Mouse (Mus musculus): ENCODE data around the gene Cmss1. TPM values are rescaled to one million over a fixed set of nuclear protein-coding genes. Genes with fewer than 3 reads are reported as not detected.

Gene Cmss1
- polyA plus RNA-seq, 1 experiment = 2.6 TPM

DNA sequence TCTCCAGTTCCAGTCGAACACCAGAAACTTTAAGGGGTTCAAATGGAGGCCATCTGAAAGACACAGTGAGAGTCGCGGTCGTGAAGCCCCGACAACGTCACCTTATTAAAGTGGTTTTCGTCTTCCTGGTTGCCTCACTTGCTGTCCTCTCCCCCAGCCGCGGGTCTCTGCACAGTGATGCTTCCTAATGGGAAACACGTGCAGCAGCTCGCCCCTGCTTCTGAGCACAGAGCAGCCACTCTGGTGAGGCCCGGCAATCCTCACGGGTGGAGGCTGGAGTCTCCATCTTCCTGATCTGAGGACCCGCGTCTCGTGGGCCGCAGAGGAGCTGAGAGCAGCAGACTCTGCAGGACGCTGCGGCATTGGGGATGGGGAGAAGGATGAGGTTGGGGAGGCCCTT is 302.9 kb downstream of the Cmss1 start:
- TF ChIP-seq CTCF (IDR thresholded peaks at IDR 0.05; ENCODE audit: extremely low read depth, insufficient read length, insufficient replicate concordance, low read depth, low read length) = no peak
- no peak for TF ChIP-seq POLR2A (IDR thresholded peaks at IDR 0.05; ENCODE audit: low read depth, low read length)
- Histone ChIP-seq H3K36me3 (ENCODE audit: control insufficient read depth, insufficient read depth, low read length) (no peaks in the 10 kb centered on the region), H3K27ac (ENCODE audit: insufficient read depth, low read depth, low read length) (no peak overlapping the region), H3K4me1 (ENCODE audit: control insufficient read depth, insufficient read depth, insufficient read length, low read length) (no peaks in the 10 kb centered on the region), H3K4me3 (ENCODE audit: low read depth, low read length) (no peak overlapping the region), H3K27me3 (ENCODE audit: control insufficient read depth, insufficient read depth, low read length) (no peaks in the 10 kb centered on the region)
- 86% methylated on average over 19 of the region's 19 CpGs for WGBS

DNA sequence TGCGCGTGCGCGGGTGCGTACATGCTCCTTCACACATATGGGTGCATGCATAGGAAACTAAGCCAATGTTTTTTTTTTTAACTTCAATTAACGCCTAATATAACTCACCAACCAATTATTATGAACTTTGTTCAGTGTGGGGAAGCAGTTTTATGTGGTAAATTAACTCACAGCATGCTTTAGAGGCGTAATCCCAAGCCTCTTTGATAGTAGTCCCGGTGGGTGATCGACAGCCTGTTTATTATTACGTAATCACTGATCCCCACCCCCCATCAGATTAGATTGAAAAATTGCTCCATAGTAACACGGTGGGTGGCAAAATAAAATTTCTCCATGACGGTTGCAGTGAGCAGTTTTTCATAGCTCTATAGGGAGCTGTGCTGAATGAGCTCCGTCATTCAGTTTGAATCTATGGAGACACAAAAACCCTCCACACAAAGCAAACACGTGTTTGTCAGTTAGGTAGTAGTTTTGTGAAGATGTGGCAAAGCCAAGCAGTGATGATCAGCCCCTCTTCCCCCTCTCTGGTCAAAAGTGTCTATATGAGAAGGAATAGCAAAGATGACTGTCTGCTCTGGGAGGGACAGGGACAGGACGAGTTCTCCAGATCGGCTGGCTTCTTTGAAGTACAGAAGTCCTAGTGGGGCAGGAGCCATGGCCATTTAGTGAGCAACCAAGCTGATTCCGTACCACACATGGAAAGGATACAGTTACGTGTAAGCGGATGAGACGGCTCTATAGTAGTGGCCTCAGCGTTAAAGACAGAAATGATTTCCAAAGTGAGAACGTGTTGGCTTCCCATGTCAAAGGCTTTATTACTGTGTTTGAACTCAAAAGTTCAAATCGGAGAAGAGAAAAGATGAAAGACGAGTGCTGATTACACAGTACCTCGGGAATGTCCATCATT is 303.6 kb downstream of the Cmss1 start:
- no peaks in the 10 kb centered on the region for H3K4me1 ChIP-seq (ENCODE audit: control insufficient read depth, insufficient read depth, insufficient read length, low read length)
- no peaks in the 10 kb centered on the region for H3K36me3 ChIP-seq (ENCODE audit: control insufficient read depth, insufficient read depth, low read length)
- 90% methylated on average over 25 of the region's 25 CpGs for WGBS
- H3K4me3 ChIP-seq (ENCODE audit: low read depth, low read length) = no peak overlapping the region
- TF ChIP-seq POLR2A (IDR thresholded peaks at IDR 0.05; ENCODE audit: low read depth, low read length) (no peak), CTCF (IDR thresholded peaks at IDR 0.05; ENCODE audit: extremely low read depth, insufficient read length, insufficient replicate concordance, low read depth, low read length) (no peak)
- no peak overlapping the region for H3K27ac ChIP-seq (ENCODE audit: insufficient read depth, low read depth, low read length)
- no peaks in the 10 kb centered on the region for H3K27me3 ChIP-seq (ENCODE audit: control insufficient read depth, insufficient read depth, low read length)

DNA sequence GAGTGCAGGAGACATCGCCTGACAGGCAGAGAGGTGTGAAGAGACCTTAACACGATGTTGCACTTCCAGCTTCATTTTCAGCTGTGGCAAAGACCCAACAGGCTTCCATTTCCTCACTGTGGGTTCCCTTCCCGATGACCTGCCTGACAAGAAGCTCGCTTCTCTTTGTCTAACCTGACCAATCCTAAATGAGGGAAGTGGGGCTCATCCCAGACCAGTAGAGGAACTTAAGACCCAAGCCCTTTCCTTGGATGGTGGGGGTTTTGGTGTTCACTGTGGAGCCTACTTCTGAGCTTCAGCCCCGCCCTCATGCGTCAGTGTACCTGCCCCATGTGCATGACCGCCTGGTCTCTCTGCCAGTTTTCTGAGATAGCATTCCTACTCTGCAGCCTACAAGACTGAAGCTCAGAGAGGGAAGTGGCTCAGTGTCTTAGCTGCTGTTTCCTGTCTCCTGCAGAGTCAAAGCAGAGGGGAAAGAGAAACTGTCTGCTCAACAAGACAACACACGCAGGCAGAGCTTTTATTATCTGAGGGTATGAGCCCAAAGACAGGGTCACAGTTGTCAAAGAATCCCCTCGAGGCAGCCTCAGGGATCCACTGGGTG is 305.1 kb downstream of the Cmss1 start:
- H3K27me3 ChIP-seq (ENCODE audit: control insufficient read depth, insufficient read depth, low read length) = no peaks in the 10 kb centered on the region
- H3K36me3 ChIP-seq (ENCODE audit: control insufficient read depth, insufficient read depth, low read length) = no peaks in the 10 kb centered on the region
- H3K4me3 ChIP-seq (ENCODE audit: low read depth, low read length) = no peak overlapping the region
- TF ChIP-seq CTCF (IDR thresholded peaks at IDR 0.05; ENCODE audit: extremely low read depth, insufficient read length, insufficient replicate concordance, low read depth, low read length) = no peak
- no peak overlapping the region for H3K27ac ChIP-seq (ENCODE audit: insufficient read depth, low read depth, low read length)
- 70% methylated on average over 9 of the region's 9 CpGs for WGBS
- no peaks in the 10 kb centered on the region for H3K4me1 ChIP-seq (ENCODE audit: control insufficient read depth, insufficient read depth, insufficient read length, low read length)

DNA sequence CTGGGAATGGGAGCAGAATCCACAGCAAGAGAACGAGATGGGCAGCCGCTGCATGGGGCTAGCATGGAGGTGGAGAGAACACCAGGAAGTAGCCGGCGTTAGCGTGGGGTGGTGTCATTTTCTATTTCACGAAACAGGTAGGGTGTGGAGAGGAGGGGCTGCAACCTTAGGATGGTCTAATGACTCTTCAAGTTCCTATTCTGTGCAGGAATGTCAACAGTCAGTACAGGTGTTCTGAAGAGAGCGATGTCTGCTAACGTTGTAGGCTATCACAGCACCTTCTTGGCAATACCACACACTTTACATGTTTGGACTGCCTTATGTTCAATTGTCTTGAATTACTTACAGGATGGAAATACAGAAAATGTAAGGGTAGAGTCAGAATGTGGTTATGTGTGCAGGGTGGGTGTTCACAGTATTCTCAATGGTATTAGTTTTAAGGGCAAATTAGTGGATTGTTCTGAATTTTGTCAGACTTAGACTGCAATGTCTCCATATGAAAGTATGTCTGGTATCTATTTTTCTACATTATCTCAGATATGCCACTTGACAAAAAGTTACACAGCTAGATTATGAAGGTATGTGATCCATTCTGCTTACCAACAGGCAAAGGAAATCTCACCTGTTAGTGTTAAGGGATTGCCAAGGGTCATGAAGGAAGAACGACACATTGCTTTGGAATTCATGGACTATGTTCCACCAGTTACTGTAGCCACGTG is 311.3 kb downstream of the Cmss1 start:
- H3K4me1 ChIP-seq (ENCODE audit: control insufficient read depth, insufficient read depth, insufficient read length, low read length) = no peaks in the 10 kb centered on the region
- H3K27ac ChIP-seq (ENCODE audit: insufficient read depth, low read depth, low read length) = no peak overlapping the region
- TF ChIP-seq POLR2A (IDR thresholded peaks at IDR 0.05; ENCODE audit: low read depth, low read length) = no peak
- no peak for TF ChIP-seq CTCF (IDR thresholded peaks at IDR 0.05; ENCODE audit: extremely low read depth, insufficient read length, insufficient replicate concordance, low read depth, low read length)
- H3K27me3 ChIP-seq (ENCODE audit: control insufficient read depth, insufficient read depth, low read length) = no peaks in the 10 kb centered on the region
- H3K36me3 ChIP-seq (ENCODE audit: control insufficient read depth, insufficient read depth, low read length) = no peaks in the 10 kb centered on the region
- H3K4me3 ChIP-seq (ENCODE audit: low read depth, low read length) = no peak overlapping the region
- 69% methylated on average over 10 of the region's 10 CpGs for WGBS

DNA sequence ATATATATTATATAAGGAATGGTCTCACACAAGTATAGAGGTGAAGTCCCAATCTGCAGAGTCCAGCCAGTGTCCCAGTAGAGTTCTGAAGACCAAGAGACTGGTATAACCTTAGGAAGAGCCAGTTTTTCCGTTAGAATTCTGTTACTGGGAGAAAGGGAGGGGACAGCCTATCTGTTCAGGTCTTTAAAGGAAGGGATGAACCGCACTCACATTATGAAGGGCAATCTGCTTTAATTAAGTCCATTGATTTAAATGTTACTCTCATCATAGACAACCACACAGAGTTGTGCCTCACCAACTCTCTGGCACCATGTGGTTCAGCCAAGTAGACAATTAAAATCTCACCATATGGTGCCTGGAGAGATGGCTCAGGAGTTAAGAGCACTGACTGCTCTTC is 313.9 kb downstream of the Cmss1 start, which contains the start of gene Tmem30c:
Gene Tmem30c, minus strand, starts transcription at position 101 of the 400 bp plus-strand sequence.
- TF ChIP-seq CTCF (IDR thresholded peaks at IDR 0.05; ENCODE audit: extremely low read depth, insufficient read length, insufficient replicate concordance, low read depth, low read length) (no peak), POLR2A (IDR thresholded peaks at IDR 0.05; ENCODE audit: low read depth, low read length) (no peak)
- Histone ChIP-seq H3K27me3 (ENCODE audit: control insufficient read depth, insufficient read depth, low read length) (no peaks in the 10 kb centered on the region), H3K4me1 (ENCODE audit: control insufficient read depth, insufficient read depth, insufficient read length, low read length) (no peaks in the 10 kb centered on the region), H3K4me3 (ENCODE audit: low read depth, low read length) (no peak within 1 kb of the TSS), H3K27ac (ENCODE audit: insufficient read depth, low read depth, low read length) (no peak within 1 kb of the TSS), H3K36me3 (ENCODE audit: control insufficient read depth, insufficient read depth, low read length) (no peaks in the 10 kb centered on the region)
- 78% methylated on average over 2 of the region's 2 CpGs for WGBS

DNA sequence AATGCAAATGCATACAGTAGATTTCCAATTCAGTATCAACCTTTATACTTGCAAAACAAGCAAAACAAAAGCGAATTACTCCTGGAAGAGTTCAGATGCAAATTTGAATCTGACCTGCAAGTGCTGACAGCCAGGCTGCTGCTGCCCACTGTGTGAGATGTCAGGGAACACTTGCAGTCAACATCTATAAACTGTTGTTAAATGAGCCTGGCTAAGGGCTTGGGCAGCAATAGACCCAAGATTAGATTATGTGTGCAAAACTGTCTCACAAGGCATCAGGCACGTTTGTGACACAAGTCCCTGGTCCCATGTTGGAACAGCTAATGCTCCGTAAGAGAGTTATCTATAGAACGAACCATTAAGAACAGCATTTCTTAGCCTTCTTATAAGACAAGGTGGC is 314.4 kb downstream of the Cmss1 start:
- TF ChIP-seq POLR2A (IDR thresholded peaks at IDR 0.05; ENCODE audit: low read depth, low read length) (no peak), CTCF (IDR thresholded peaks at IDR 0.05; ENCODE audit: extremely low read depth, insufficient read length, insufficient replicate concordance, low read depth, low read length) (no peak)
- no peaks in the 10 kb centered on the region for H3K4me1 ChIP-seq (ENCODE audit: control insufficient read depth, insufficient read depth, insufficient read length, low read length)
- no peak overlapping the region for H3K4me3 ChIP-seq (ENCODE audit: low read depth, low read length)
- 70% methylated on average over 4 of the region's 4 CpGs for WGBS
- H3K27ac ChIP-seq (ENCODE audit: insufficient read depth, low read depth, low read length) = no peak overlapping the region
- H3K36me3 ChIP-seq (ENCODE audit: control insufficient read depth, insufficient read depth, low read length) = no peaks in the 10 kb centered on the region
- no peaks in the 10 kb centered on the region for H3K27me3 ChIP-seq (ENCODE audit: control insufficient read depth, insufficient read depth, low read length)

DNA sequence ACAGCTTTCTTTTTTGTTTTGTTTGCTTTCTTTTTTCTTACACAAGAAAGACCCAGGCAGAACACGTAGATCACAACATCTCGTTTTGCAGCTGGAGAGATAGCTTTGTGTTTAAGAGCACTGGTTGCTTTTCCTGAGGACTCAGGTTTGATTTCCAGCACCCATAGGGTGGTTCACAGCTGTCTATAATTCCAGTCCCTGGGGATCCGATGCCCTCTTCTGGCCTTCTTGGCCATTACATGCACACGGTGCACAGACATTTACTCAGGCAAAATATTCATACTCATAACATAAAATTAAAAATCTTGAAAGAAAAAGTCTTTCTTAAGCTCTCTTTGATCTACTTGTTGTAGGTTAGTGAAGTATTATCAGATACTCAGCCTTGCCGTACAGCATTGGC is 315.0 kb downstream of the Cmss1 start:
- Histone ChIP-seq H3K4me3 (ENCODE audit: low read depth, low read length) (no peak overlapping the region), H3K36me3 (ENCODE audit: control insufficient read depth, insufficient read depth, low read length) (no peaks in the 10 kb centered on the region), H3K27ac (ENCODE audit: insufficient read depth, low read depth, low read length) (no peak overlapping the region), H3K4me1 (ENCODE audit: control insufficient read depth, insufficient read depth, insufficient read length, low read length) (no peaks in the 10 kb centered on the region), H3K27me3 (ENCODE audit: control insufficient read depth, insufficient read depth, low read length) (no peaks in the 10 kb centered on the region)
- 89% methylated on average over 5 of the region's 5 CpGs for WGBS
- TF ChIP-seq POLR2A (IDR thresholded peaks at IDR 0.05; ENCODE audit: low read depth, low read length) (no peak), CTCF (IDR thresholded peaks at IDR 0.05; ENCODE audit: extremely low read depth, insufficient read length, insufficient replicate concordance, low read depth, low read length) (no peak)

Data from small intestine, adult 2 months (tissue).